Mouse (Mus musculus) thymus, postnatal 0 days (tissue): ENCODE measurements around the gene Rps5. TPM values are rescaled to one million over a fixed set of nuclear protein-coding genes. Genes with fewer than 3 reads are reported as not detected.

Experiments used
- polyA plus RNA-seq: library from polyadenylated mRNA; unstranded; fragments of >200 nt; fragmentation: Nextera tagmentation; extraction: Ambion mirVana; gene quantifications from 2 replicates; pipeline ENCODE4 v1.2.1, GENCODE M21; 2015

Rps5 gene
- polyA plus RNA-seq, 1 experiment from 2014 or later, result 1,115 TPM

Other genes starting within 250 kb of the Rps5 start
- gene Vmn2r55, start 237.3 kb upstream of the Rps5 start, polyA plus RNA-seq, result not detected in 2 replicates
- gene Vmn2r56, start 187.3 kb upstream of the Rps5 start, polyA plus RNA-seq, result not detected in 2 replicates
- 1.2 and 1.5 TPM in 2 replicates for gene Zscan18, start 118.7 kb upstream of the Rps5 start, polyA plus RNA-seq
- 11.0 and 17.6 TPM in 2 replicates for gene Zfp329, start 103.4 kb upstream of the Rps5 start, polyA plus RNA-seq
- 34.5 and 36.7 TPM in 2 replicates for gene Zfp110, start 87.5 kb upstream of the Rps5 start, polyA plus RNA-seq
- gene Zfp128, start 41.1 kb upstream of the Rps5 start, polyA plus RNA-seq, result 1.9 and 2.4 TPM in 2 replicates
- 4.6 and 7.2 TPM in 2 replicates for gene Zscan22, start 24.5 kb upstream of the Rps5 start, polyA plus RNA-seq
- gene Rnf225, start 5.1 kb downstream of the Rps5 start, polyA plus RNA-seq, result 0.22 and 0.42 TPM in 2 replicates
- gene Zfp324, start 43.5 kb downstream of the Rps5 start, polyA plus RNA-seq, result 4.9 and 5.0 TPM in 2 replicates
- 5.7 and 5.8 TPM in 2 replicates for gene Zfp446, start 55.6 kb downstream of the Rps5 start, polyA plus RNA-seq
- 0.06 and 0.08 TPM in 2 replicates for gene Slc27a5, start 75.9 kb downstream of the Rps5 start, polyA plus RNA-seq
- 236 and 274 TPM in 2 replicates for gene Trim28, start 76.8 kb downstream of the Rps5 start, polyA plus RNA-seq
- 27.8 and 30.8 TPM in 2 replicates for gene Zbtb45, start 87.7 kb downstream of the Rps5 start, polyA plus RNA-seq
- gene Chmp2a, start 112.5 kb downstream of the Rps5 start, polyA plus RNA-seq, result 226 and 230 TPM in 2 replicates
- 90.8 and 91.5 TPM in 2 replicates for gene Ube2m, start 116.0 kb downstream of the Rps5 start, polyA plus RNA-seq
- gene Mzf1, start 132.5 kb downstream of the Rps5 start, polyA plus RNA-seq, result 1.1 and 1.6 TPM in 2 replicates
- not detected in 2 replicates for gene Vmn1r85, start 172.9 kb downstream of the Rps5 start, polyA plus RNA-seq
- not detected in 2 replicates for gene Vmn1r86, start 197.6 kb downstream of the Rps5 start, polyA plus RNA-seq
- not detected in 2 replicates for gene Vmn1r87, start 217.9 kb downstream of the Rps5 start, polyA plus RNA-seq
- not detected in 2 replicates for gene Vmn1r88, start 237.3 kb downstream of the Rps5 start, polyA plus RNA-seq